Mouse (Mus musculus) A20 (cell line): Measurements from ENCODE around the gene Nipa1.

Experiments
- DNase-seq: peaks from one replicate; pipeline ENCODE4 v3.0.0-alpha.2; 2011; ENCODE audit warnings: low read depth, low spot score

Nipa1 gene

DNA sequence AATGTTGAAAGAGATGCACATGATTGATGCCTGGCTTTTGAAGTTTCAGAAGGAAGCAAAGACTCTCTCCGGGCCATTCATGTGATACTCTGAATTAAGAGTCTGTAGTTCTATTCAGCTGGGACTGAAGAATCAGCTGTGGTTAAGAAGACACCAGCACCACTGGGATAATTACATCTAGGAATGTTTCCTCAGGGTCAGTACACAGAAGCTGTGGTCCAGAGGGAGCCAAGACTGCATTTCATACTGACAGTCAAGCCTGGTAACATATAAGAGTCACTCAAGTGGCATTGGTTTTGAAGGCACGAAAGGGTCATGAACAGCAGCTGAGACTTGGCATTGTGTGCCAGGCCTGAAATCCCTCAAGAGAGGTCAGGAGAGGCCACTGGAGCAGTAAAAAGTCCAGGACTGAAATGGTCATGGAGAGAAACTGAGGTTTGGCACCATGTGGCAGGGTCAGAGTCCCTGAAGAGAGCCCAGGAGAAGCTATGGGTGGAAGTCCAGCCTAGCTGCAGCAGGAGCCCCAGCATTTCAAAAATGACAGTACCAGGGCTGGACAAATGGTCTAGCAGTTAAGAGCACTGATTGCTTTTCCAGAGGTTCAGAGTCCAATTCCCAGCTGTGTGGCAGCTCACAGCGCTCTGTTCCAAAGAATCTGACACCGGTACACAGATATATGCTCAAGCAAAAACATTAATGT is 9.3 kb downstream of the Nipa1 start:
- DNase-seq, result no peak

DNA sequence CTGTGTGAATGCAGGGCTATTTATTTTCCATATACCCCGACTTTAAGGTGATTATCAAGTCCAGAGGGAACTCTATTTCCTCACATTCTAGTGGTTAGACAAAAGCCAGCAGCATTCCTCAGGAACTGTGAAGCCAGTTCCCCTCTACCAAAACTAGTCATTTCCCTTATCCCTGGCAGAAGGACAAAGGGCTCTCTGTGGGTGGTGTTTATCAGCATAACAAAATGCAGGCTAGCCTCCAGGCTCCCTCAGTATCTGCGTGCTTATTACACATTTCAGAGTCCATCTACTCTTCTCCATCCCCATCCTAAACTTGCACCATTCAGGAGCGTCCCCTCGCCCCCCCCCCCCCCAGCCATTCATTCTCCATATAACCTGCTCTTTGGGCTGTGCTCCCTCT is 20.8 kb downstream of the Nipa1 start:
- DNase-seq, result no peak

DNA sequence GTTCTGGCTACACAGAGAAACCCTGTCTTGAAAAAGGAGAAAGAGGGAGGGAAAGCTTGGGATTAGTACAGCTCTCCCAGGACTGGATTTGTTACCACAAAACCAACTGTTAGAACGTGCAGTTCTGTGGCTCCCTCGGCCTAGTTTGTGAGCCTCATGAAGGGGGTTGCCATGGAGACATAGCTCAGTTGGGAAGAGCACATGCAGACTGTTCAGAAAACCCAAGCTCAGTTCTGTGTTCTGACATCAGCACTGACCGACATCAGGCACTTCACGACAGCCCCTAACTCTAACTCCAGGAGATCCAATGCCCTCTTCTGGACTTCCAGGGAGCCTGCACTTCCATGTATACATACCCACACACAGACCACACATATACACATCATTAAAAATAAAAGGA is 24.7 kb downstream of the Nipa1 start:
- no peak for DNase-seq

DNA sequence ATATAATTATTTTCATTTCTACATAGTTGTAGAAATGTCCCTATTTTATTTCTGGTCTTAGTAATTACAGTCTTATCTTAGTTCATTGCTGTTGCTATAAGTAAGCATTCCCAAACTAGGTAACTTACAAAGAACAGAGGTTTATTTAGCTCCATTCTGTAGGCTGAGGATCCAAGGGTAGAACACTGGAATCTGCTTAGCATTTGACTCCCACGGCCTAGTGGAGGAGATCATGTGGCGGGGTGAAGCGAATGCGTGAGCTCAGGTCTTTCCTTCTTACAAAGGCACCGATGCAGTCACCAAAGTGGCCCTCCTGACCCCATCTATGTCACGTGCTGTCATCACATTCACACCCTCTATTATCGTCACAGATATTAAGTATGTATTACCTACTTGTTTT is 27.9 kb downstream of the Nipa1 start:
- no peak for DNase-seq

DNA sequence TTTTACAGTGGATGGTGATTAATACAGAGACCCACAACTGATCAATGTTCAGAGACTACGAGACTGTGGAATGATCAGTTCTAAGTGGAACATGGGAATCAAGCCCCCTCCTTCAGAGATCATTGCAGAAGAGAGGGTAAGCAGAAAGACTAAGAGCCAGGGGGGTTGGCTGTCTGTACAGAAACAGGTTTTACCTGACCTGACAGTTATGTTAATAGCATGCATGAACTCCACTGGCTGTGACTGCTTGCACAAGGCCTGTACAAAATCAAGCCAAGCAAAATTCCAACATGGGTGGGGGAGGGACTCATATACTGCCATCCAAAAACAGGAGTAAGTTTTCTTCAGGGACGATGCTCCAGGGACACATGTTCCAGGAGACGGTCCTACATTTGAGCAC is 28.6 kb downstream of the Nipa1 start:
- DNase-seq, result no peak

DNA sequence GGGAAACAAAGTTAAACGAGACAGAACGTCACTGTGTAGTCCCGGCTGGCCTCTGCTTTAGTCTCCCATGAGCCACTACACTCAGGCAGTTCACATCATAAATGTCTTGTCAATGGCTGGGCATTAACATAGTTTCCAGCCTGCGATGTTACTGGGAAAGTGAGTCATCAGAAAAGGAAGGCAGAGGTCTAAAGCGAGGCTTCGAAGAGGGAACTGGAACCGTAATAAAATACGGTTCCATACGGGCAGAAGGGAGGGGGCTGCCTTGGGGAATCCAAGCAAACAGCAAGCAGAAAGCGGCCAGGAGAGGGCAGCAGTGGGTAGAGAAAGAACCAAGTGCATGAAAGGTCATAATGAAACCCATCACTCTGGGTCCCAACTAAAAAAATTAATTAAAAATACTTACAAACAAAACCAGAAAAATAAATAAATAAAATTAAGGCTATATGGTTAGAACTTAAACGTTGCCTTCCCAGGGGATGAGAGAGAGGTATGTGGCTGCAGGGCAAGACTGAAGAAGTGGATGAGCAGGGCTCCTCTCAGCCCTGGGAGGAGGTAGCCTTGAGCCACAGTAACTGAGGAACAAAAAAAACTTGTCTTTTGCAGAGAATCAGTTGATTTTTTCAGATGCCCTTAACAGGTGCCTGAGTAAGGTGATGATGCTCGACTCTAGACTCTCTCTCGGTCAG is 33.1 kb downstream of the Nipa1 start:
- peak; percentile 87 for DNase-seq

DNA sequence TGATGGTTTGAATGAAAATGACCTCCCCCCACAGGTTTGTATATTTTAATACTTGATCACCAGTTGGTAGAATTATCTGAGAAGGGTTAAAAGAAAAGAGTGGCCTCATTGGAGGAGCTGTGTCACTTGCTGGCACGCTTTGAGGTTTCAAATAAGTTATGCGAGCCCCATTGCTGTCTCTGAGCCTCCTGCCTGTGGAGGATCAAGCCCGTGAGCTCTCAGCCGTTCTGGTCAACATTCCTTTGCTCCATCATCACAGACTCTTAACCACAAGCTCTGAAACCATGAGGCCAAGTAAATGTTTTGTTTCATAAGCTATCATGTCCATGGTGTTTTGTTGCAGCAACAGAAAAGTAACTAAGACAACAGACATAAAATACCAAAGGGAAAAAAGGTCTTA is 35.0 kb downstream of the Nipa1 start:
- no peak for DNase-seq

DNA sequence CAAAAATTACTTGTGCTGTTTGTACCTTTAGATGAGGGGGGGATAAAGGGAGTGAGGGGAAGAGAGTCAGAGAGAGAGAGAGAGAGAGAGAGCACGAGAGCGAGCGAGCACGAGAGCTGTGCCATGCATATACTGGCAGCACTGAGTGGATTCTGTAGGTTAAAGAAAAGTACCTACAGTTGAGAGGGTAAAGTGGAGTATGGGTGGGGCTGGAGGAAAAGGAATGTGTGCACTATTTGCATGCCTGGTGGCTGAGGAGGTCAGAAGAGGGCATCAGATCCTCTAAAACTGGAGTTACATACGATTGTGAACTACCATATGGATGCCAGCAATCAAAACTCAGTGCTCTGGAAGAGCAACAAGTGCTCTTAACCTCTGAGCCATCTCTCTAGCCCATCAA is 36.6 kb downstream of the Nipa1 start:
- no peak for DNase-seq

DNA sequence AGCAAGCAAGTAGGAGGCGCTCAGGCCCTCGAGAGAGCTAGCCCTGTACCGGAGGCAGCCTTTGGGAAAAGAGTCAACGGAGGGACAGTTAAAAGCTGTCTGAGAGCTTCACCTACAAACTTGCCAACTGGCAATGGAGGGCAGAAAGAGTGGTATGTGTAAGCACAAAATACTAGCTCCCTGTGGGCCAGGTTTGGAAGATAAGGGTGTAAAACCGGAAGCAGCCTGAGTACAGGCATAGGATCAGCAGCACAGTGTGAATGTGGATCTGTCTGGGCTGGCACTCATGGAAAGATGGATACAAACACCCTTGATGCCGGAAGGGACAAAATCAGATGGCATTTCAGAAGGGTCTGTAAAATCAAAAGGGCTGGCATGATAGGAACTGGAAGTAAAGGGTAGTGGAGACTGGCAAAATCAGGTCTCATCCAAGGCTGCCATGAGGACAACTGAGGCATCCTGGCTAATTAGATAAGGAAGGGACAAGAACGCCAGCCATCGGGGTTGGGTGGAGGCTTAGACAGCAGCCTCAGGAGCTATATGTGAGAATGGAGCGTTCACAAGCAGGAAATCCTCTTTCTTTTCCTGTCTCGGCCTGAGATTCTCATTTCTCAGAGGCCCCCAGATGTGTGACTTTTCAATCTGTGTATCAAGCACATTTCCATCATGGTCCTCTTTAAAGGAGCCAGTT is 37.6 kb downstream of the Nipa1 start:
- DNase-seq, result no peak

DNA sequence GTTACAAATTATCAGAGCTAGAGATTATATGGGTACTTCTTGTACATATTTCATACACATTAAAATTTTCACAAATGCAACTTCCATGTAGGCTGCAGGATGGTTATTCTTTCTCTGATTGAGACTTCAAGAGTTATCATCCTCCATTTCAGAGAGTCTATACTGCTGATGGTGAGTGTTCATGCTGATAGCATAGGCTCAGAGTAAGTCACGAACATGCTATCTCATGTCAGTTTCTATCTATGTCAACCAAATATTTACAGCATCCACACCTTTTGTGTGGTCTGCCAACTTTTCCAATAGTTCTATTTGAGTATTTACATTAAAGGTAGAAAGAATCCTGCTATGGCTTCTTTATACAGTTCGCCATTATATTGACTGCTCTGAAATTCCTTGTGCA is 38.2 kb downstream of the Nipa1 start:
- DNase-seq, result no peak

DNA sequence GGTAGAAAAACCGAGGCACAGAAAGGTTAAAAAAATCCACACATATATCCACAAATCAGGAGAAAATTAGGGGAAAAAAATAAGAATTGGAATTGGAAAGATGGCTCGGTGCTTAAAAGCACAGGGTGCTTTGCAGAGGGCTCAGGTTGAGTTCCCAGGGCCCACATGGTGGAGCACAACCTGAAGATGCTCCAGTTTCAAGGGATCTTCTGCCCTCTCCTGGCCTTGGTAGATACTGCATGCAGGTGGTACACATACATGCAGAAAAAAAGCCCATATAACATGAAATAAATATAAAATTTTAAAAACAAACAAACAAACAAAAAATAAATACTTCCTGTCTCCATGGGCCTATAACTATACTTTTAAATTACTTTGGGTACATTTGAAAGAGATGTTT is 45.3 kb downstream of the Nipa1 start:
- DNase-seq, result peak; percentile 35

DNA sequence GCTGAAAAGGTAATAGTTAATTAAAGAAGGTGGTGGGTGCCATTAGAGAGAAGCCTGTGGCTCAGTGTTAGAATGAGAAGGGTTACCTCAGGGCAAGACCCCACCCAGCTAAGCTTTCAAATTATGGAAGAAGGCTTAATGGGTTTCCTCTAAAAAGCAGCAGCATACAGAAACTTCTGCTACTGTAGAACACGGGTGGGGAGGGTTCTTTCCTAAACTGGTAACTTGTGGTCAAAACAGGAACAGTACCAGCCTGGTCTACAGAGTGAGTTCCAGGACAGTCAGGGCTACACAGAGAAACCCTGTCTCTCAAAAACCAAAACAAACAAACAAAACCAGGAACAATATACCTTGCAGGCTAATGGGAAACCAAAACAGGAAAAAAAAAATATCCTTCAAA is 50.3 kb downstream of the Nipa1 start:
- no peak for DNase-seq

DNA sequence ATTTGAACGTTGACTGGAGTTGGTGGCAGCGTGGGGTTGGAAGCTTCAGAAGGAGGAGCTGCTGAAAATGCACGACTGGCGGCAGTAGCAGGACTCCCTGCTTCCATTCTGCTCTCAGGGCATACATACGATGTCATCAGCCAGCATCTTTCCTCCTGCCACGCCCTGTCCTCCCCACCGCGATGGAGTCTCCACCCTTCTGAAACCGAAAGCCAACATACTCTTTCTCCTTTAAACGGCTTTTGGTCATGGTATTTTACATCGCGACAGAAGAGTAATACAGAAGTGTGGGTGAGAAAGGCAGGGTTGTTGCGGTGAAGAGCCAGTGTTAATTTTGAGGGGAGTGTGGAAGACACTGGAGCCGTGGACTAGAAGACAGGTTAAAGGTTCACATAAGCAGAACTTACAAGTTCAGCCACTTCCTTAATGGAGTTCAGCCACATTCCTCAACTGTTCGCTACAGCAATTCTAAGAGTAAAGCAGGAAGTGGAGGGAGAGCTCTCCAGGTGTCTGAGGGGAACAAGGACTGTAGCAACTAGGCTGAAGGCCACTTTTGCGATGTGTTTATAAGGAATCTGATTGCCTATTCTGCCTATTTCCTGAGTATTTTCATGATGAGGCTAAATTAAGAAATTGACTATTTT is 51.4 kb downstream of the Nipa1 start:
- DNase-seq, result no peak

DNA sequence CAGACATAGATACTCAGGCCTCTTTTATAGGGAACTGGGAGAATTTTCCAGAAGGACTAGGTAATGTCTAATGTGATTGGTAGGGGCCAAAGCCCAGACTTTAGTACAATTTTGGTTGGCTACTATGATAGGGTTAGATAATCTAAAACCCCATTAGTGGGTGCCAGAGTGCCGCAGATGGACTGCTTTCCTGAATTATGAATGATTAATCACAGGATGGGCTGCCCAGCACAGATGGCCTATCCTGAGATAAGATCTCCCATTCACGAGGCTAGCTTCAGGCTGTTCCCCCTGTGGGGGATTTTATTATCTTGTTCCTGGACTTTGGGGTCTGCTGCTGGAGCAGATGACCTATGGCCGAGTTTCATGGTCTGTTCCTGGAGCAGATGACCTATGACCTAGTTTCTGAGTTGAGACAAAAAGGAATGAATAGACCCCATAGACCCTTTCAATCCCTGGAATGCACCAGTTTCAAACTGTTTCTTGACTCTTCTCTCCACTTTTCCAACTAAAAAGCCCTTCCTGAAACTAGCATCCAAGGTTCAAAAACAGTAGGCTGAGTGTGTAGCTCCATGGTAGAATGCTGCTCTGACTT is 52.8 kb downstream of the Nipa1 start:
- no peak for DNase-seq

DNA sequence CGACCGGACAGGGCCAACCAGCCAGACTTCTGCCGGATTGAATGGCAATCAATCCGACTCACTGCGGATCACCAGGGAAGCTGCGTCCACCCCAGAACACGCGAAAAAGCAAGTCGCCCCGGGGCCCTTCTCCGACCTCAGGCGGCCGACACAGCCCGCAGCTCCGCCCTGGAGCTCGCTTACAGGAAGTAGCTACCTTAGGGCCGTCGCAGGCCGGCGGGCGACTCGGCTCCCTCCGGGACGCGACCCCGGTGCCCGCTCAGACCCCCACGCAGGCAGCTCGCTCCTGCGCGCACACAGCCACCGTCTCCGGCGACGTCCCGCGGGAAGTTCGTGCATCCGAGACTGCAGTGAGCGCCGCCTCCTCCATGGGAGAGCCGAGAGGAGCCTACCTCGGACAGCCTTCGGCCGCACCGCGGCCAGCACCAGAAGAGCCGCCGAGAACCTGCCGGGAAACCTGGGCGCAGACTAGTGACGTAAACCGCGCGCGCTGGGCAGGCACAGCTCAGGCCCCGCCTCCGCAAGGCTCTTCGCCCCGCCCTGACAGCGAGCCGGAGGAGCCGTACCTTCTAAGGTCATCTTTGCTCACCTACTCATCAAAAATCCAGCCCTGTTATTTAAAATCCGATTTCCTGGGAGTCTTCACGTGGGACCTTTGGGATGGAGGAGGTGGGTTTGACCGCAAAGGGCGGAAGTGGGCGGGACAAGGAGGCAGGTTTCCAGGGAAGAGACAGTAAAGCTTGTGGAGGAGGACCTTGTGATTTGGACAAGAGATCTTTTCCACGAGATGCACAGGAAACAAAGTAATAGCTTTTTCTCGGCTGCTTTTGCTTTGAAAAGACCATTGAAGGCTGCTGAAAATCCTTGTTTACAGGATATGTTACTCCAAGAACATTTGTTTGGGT is 57.5 kb downstream of the Nipa1 start, which contains the start of gene Nipa2:
TSS of gene Nipa2 (minus strand) at position 473 of the 905 bp plus-strand sequence.
- peak; percentile 89 for DNase-seq

DNA sequence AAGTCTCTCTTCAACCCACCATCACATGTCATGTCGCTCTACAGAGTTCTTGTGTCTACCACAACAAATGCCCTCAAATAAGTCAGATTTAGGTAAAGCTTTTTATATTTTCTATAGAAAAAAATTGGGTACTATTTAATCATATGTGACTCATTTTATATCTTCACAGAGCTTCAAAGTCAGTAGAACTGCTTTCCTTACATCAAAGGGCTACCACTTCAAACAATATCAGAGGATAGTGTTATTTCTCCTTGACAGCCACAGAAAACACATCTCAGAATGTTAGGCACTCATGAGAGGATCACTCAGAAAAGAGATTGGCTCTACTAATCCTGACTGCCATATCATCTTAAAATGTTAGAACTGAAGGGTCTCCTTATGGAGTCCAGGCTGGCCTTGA is 59.2 kb downstream of the Nipa1 start:
- DNase-seq, result no peak

DNA sequence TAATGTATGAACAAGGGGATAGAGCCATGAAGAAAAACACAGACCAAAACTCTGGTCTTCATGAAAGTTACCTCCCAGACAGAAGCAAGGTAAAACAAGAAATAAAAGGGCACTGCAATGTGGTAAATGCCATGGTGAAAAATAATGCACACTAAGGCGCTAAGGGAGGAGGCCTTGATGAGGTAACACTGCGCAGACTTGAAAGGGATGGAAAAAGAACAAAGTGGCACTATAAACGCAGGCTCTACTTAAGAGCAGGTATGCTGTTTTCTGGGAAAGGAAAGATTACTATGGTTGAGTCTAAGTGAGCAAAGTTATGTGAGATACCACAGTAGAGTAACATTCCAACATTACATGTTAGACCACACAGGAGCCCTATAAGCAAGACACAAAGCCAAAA is 60.0 kb downstream of the Nipa1 start:
- DNase-seq, result no peak

DNA sequence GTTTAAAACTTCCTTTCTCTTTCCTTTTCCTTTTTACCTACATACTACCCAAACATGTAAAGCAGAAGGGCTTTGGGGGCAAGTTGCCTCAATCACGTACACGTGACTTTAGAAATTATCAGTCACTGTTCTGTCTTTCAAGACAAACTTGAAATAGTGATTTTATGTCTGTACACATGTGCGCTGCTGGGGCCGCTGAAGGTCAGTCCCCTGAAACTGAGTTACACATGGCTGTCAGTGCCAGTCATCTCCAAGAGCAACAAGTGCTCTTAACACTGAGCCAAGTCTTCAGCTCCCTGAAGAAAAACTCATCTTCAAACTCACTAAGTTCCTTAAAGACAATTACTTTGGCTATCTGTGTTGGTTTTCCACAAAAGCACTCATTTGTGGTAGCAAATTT is 61.8 kb downstream of the Nipa1 start:
- no peak for DNase-seq

DNA sequence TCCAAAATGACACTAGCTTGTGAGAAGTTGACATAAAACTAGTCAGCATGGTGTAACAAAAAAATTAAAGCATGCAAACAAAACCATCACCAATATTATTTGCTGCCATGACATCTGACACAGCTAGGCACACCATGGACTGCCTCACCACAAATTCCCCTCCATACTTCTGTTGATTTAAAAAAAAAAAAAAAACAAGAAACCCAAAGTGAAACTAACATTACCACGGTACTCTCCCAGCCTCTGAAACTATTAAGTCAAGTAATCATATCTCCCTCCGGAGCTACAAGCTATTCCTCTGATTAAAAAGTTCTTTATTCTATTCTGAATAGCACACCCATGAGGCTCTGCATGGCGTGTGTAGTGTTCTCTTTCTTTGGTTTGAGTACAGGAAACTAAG is 62.6 kb downstream of the Nipa1 start:
- peak; percentile 22 for DNase-seq

DNA sequence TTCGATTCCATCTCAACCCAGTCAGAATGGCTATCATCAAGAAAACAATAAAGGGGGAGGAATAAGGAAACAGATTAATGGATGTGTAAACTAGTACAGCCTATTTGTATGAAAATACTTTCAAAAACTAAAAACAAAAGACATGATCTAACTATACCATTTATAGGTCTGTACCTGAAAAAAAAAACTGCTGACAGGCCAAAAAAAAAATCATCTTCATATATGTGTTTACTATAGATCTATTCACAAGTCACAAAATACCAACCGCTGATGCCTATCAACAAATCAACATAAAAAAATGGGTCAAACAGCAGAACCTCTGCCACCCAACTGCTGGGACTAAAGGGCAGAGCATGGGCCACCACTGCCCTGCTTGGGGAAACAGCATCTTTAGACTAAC is 63.7 kb downstream of the Nipa1 start:
- no peak for DNase-seq

DNA sequence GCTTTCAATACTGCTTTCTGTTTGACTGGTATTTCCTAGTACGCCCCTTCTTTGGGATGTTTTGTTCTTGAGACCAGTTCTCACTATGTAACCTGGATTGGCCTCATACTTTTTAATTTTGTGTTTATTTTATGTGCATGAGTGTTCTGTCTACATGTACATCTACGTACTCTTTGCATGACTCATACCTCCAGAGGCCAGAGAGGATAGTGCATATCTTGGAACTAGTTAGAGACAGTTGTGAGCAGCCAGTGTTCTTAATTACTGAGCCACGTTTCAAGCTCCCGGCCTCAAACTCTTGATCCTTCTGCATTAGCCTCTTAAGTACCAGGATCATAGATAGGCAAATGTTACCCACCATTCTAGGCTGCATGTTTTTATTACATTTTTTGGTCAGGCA is 81.4 kb downstream of the Nipa1 start:
- DNase-seq, result no peak
